Mouse (Mus musculus) forebrain, postnatal 0 days (tissue): Measurements from ENCODE around the gene Ifna1. TPM values are rescaled to one million over a fixed set of nuclear protein-coding genes. Genes with fewer than 3 reads are reported as not detected.
A peak's percentile ranks its signal among the peaks of the same experiment; 100 is the strongest.
"Not testable (repeated sequence)": the region's sequence is repeated elsewhere in the genome, so short reads cannot be mapped to it uniquely, and the experiment has no call there.

ENCODE experiments used
- ATAC-seq: fragments of 200-750 bp; cut with Nextera tagmentation; 2 replicates; pipeline ENCODE4 v1.8.0; 2017; ENCODE audit warnings: mild to moderate bottlenecking, moderate library complexity
- DNase-seq: peaks from one replicate; pipeline ENCODE4 v3.0.0-alpha.2; 2015
- H3K27ac ChIP-seq: fragments of 300-500 bp; sonication (generic); 2 replicates; pipeline ENCODE4 v1.5.1; 2014; ENCODE audit warnings: low read depth, mild to moderate bottlenecking, antibody characterized with exemption, low read length, moderate library complexity, mixed read lengths
- H3K27me3 ChIP-seq: fragments of 300-500 bp; sonication (generic); 2 replicates; pipeline ENCODE4 v1.6.1; 2014; ENCODE audit warnings: mild to moderate bottlenecking, low read length, mixed read lengths; ENCODE audit not compliant: insufficient read depth
- H3K36me3 ChIP-seq: fragments of 300-500 bp; sonication (generic); 2 replicates; pipeline ENCODE4 v1.6.1; 2014; ENCODE audit warnings: mild to moderate bottlenecking, moderate library complexity; ENCODE audit not compliant: insufficient read depth
- H3K4me1 ChIP-seq: fragments of 300-500 bp; sonication (generic); 2 replicates; pipeline ENCODE4 v1.6.1; 2014; ENCODE audit warnings: antibody characterized with exemption; ENCODE audit not compliant: insufficient read depth
- H3K4me2 ChIP-seq: fragments of 300-500 bp; sonication (generic); 2 replicates; pipeline ENCODE4 v1.6.1; 2014; ENCODE audit warnings: low read depth, mild to moderate bottlenecking, moderate library complexity
- H3K4me3 ChIP-seq: fragments of 300-500 bp; sonication (generic); 2 replicates; pipeline ENCODE4 v1.5.1; 2014; ENCODE audit warnings: low read depth, low read length, mixed read lengths
- H3K9ac ChIP-seq: fragments of 300-500 bp; sonication (generic); 2 replicates; pipeline ENCODE4 v1.6.1; 2014; ENCODE audit warnings: mild to moderate bottlenecking
- H3K9me3 ChIP-seq: fragments of 300-500 bp; sonication (generic); 2 replicates; pipeline ENCODE4 v1.6.1; 2016; ENCODE audit warnings: low read length
- CTCF ChIP-seq: sonication (generic); IDR thresholded peaks from 2 replicates; pipeline ENCODE4 v1.5.1; 2016; ENCODE audit warnings: antibody characterized with exemption, control low read depth, low read depth
- WGBS: fragments of 180-500 bp; shearing (Covaris S2); extraction: QIAGEN DNeasy Blood & Tissue Kit; methylation state at CpG from one replicate; pipeline ENCODE4 v1.1.7; 2014; 5-methylcytosine and 5-hydroxymethylcytosine counted together
- polyA plus RNA-seq: library from polyadenylated mRNA; unstranded; fragments of >200 nt; fragmentation: Nextera tagmentation; extraction: Ambion mirVana; gene quantifications from 2 replicates; pipeline ENCODE4 v1.2.1, GENCODE M21; 2015
- total RNA-seq: library from RNA; depleted of rRNA; stranded (reverse); fragments of >200 nt; gene quantifications from 2 replicates; pipeline ENCODE4 v1.2.3, GENCODE M21; 2014; rRNA removed

Ifna1 gene
- total RNA-seq (not detected in 2 replicates), polyA plus RNA-seq (not detected in 2 replicates)

- no peak within 1 kb of the TSS for H3K4me3 ChIP-seq
- no peaks in the 10 kb centered on the region for H3K4me1 ChIP-seq
- H3K36me3 ChIP-seq: no peaks in the 10 kb centered on the region
- 37% methylated on average over 1 of the region's 1 CpGs for WGBS
- ATAC-seq (no peak), DNase-seq (no peak)
- no peak within 1 kb of the TSS for H3K9ac ChIP-seq
- no peak within 1 kb of the TSS for H3K27ac ChIP-seq
- no peaks in the 10 kb centered on the region for H3K27me3 ChIP-seq
- no peaks in the 10 kb centered on the region for H3K9me3 ChIP-seq
- no peak within 1 kb of the TSS for H3K4me2 ChIP-seq
- TF ChIP-seq CTCF: no peak
These were observed at the start of gene Ifna1 for GRCm38 (mm10) chr4:88849698-88850097. TSS of gene Ifna1 (plus strand) at chr4:88850087.

GRCm38 (mm10) chr4:88802954-88803353, 46.9 kb upstream of the Ifna1 start, which contains the start of gene Gm13287:
TSS of gene Gm13287 (plus strand) at chr4:88803254.
- not testable (repeated sequence) for H3K9ac ChIP-seq, H3K4me1 ChIP-seq, H3K27ac ChIP-seq, H3K4me2 ChIP-seq, ATAC-seq, H3K36me3 ChIP-seq, DNase-seq, H3K9me3 ChIP-seq, H3K27me3 ChIP-seq, H3K4me3 ChIP-seq
- WGBS: no CpG with 5 or more reads among the region's 29 CpGs

- not testable (repeated sequence) for H3K27me3 ChIP-seq, DNase-seq, H3K9ac ChIP-seq, H3K4me3 ChIP-seq, H3K27ac ChIP-seq, ATAC-seq, H3K9me3 ChIP-seq, H3K4me1 ChIP-seq, H3K36me3 ChIP-seq
- H3K4me2 ChIP-seq: peak within 1 kb of the TSS; percentile 45
- no CpG with 5 or more reads among the region's 8 CpGs for WGBS
These were observed 44.7 kb upstream of the Ifna1 start, which contains the start of gene Gm13288 for GRCm38 (mm10) chr4:88805231-88805630. TSS of gene Gm13288 (plus strand) at chr4:88805531.

GRCm38 (mm10) chr4:88805761-88806160, 44.1 kb upstream of the Ifna1 start:
- 0% methylated on average over 6 of the region's 34 CpGs for WGBS
- ATAC-seq, H3K4me3 ChIP-seq, H3K36me3 ChIP-seq, H3K27me3 ChIP-seq, H3K9ac ChIP-seq, H3K27ac ChIP-seq, DNase-seq, H3K4me1 ChIP-seq, H3K9me3 ChIP-seq: not testable (repeated sequence)
- peak overlapping the region; percentile 45 for H3K4me2 ChIP-seq

- Histone ChIP-seq H3K27me3 (no peaks in the 10 kb centered on the region), H3K36me3 (no peaks in the 10 kb centered on the region), H3K4me1 (no peaks in the 10 kb centered on the region), H3K4me2 (no peak within 1 kb of the TSS), H3K9me3 (no peaks in the 10 kb centered on the region), H3K4me3 (no peak within 1 kb of the TSS), H3K9ac (no peak within 1 kb of the TSS), H3K27ac (no peak within 1 kb of the TSS)
- ATAC-seq (no peak), DNase-seq (no peak)
- 62% methylated on average over 3 of the region's 3 CpGs for WGBS
- no peak for TF ChIP-seq CTCF
These were observed 34.0 kb upstream of the Ifna1 start, which contains the start of gene Ifna7 for GRCm38 (mm10) chr4:88815928-88816327. TSS of gene Ifna7 (plus strand) at chr4:88816228.

- Histone ChIP-seq H3K4me3 (no peak within 1 kb of the TSS), H3K9ac (no peak within 1 kb of the TSS), H3K36me3 (no peaks in the 10 kb centered on the region), H3K4me2 (no peak within 1 kb of the TSS), H3K27ac (no peak within 1 kb of the TSS), H3K4me1 (no peaks in the 10 kb centered on the region), H3K27me3 (no peaks in the 10 kb centered on the region), H3K9me3 (no peaks in the 10 kb centered on the region)
- WGBS: 92% methylated on average over 1 of the region's 1 CpGs
- ATAC-seq (no peak), DNase-seq (no peak)
- no peak for TF ChIP-seq CTCF
These were observed 30.2 kb upstream of the Ifna1 start, which contains the start of gene Ifna11 for GRCm38 (mm10) chr4:88819659-88820058. TSS of gene Ifna11 (plus strand) at chr4:88819959.

- Histone ChIP-seq H3K27me3 (no peaks in the 10 kb centered on the region), H3K9ac (no peak overlapping the region), H3K36me3 (no peaks in the 10 kb centered on the region), H3K4me2 (no peak overlapping the region), H3K27ac (no peak overlapping the region), H3K4me3 (no peak overlapping the region), H3K4me1 (no peaks in the 10 kb centered on the region), H3K9me3 (no peaks in the 10 kb centered on the region)
- DNase-seq: peak; percentile 36
- ATAC-seq: no peak
- WGBS: 26% methylated on average over 4 of the region's 4 CpGs
- TF ChIP-seq CTCF: peak; percentile 69
These were observed 26.9 kb upstream of the Ifna1 start for GRCm38 (mm10) chr4:88822995-88823394.

- not testable (repeated sequence) for H3K36me3 ChIP-seq, H3K27me3 ChIP-seq, H3K4me3 ChIP-seq, H3K27ac ChIP-seq, ATAC-seq, H3K4me1 ChIP-seq, DNase-seq, H3K9ac ChIP-seq, H3K9me3 ChIP-seq, H3K4me2 ChIP-seq
These were observed 22.8 kb upstream of the Ifna1 start, which contains the start of gene Ifna6 for GRCm38 (mm10) chr4:88827116-88827515. TSS of gene Ifna6 (plus strand) at chr4:88827416.
